Mouse (Mus musculus): ENCODE results near the gene Edil3. TPM values are rescaled to one million over a fixed set of nuclear protein-coding genes. Genes with fewer than 3 reads are reported as not detected.
"Not testable (repeated sequence)": the region's sequence is repeated elsewhere in the genome, so short reads cannot be mapped to it uniquely, and the experiment has no call there.

Edil3 gene
- polyA plus RNA-seq, 1 experiment from 2014 or later = 5.8 TPM

- H3K9ac ChIP-seq (ENCODE audit: low read length) = no peak overlapping the region
- H3K27ac ChIP-seq (replicated peaks in 1 of 2; ENCODE audit: control insufficient read depth in 1 of 2, insufficient read depth in 1 of 2, low read depth in 2 of 2, low read length in 2 of 2) = no peak overlapping the region
- no peaks in the 10 kb centered on the region for H3K27me3 ChIP-seq (ENCODE audit: control insufficient read depth, insufficient read depth, low read length)
- no peak for ATAC-seq (ENCODE audit: insufficient number of reproducible peaks, insufficient read depth, low FRiP score, low read depth)
- H3K36me3 ChIP-seq (ENCODE audit: control insufficient read depth, insufficient read depth, low read length) = no peaks in the 10 kb centered on the region
- H3K4me2 ChIP-seq (ENCODE audit: low read length) = no peak overlapping the region
- no peaks in the 10 kb centered on the region for H3K4me1 ChIP-seq (ENCODE audit: control insufficient read depth in 2 of 2, insufficient read depth in 2 of 2, low read length in 2 of 2)
- H3K4me3 ChIP-seq (ENCODE audit: control insufficient read depth in 1 of 2, insufficient read depth in 1 of 2, low read depth in 1 of 2, low read length in 2 of 2) = no peak overlapping the region
- H3K9me3 ChIP-seq (ENCODE audit: control insufficient read depth, low read length) = no peaks in the 10 kb centered on the region
- 74% methylated on average over 4 of the region's 4 CpGs for WGBS
These were observed 151.1 kb downstream of the Edil3 start for GRCm38 (mm10) chr13:88972355-88972754.

GRCm38 (mm10) chr13:89007696-89008427, 186.6 kb downstream of the Edil3 start:
- Histone ChIP-seq H3K9me3 (ENCODE audit: control insufficient read depth, low read length) (no peaks in the 10 kb centered on the region), H3K4me2 (ENCODE audit: low read length) (no peak overlapping the region), H3K27ac (replicated peaks in 1 of 2; ENCODE audit: control insufficient read depth in 1 of 2, insufficient read depth in 1 of 2, low read depth in 2 of 2, low read length in 2 of 2) (no peak overlapping the region), H3K4me3 (ENCODE audit: control insufficient read depth in 1 of 2, insufficient read depth in 1 of 2, low read depth in 1 of 2, low read length in 2 of 2) (no peak overlapping the region), H3K36me3 (ENCODE audit: control insufficient read depth, insufficient read depth, low read length) (no peaks in the 10 kb centered on the region), H3K4me1 (ENCODE audit: control insufficient read depth in 2 of 2, insufficient read depth in 2 of 2, low read length in 2 of 2) (no peaks in the 10 kb centered on the region; a peak in 1 of 4 replicates), H3K9ac (ENCODE audit: low read length) (no peak overlapping the region), H3K27me3 (ENCODE audit: control insufficient read depth, insufficient read depth, low read length) (no peaks in the 10 kb centered on the region)
- no peak for ATAC-seq (ENCODE audit: insufficient number of reproducible peaks, insufficient read depth, low FRiP score, low read depth)
- WGBS = 67% methylated on average over 4 of the region's 4 CpGs

- ATAC-seq (ENCODE audit: insufficient number of reproducible peaks, insufficient read depth, low FRiP score, low read depth) = no peak
- no peak overlapping the region for H3K4me3 ChIP-seq (ENCODE audit: control insufficient read depth in 1 of 2, insufficient read depth in 1 of 2, low read depth in 1 of 2, low read length in 2 of 2)
These were observed 191.2 kb downstream of the Edil3 start for GRCm38 (mm10) chr13:89012500-89012899.

GRCm38 (mm10) chr13:89029817-89030539, 208.7 kb downstream of the Edil3 start:
- H3K9me3 ChIP-seq (ENCODE audit: control insufficient read depth, low read length) = 0 out of 2 replicates have a peak, but pooled peaks cover 5% of the 10 kb centered on the region
- no peak overlapping the region for H3K27ac ChIP-seq (replicated peaks in 1 of 2; ENCODE audit: control insufficient read depth in 1 of 2, insufficient read depth in 1 of 2, low read depth in 2 of 2, low read length in 2 of 2)
- ATAC-seq (ENCODE audit: insufficient number of reproducible peaks, insufficient read depth, low FRiP score, low read depth) = no peak
- H3K4me3 ChIP-seq (ENCODE audit: control insufficient read depth in 1 of 2, insufficient read depth in 1 of 2, low read depth in 1 of 2, low read length in 2 of 2) = no peak overlapping the region
- no peaks in the 10 kb centered on the region for H3K36me3 ChIP-seq (ENCODE audit: control insufficient read depth, insufficient read depth, low read length)
- H3K4me1 ChIP-seq (ENCODE audit: control insufficient read depth in 2 of 2, insufficient read depth in 2 of 2, low read length in 2 of 2) = no peaks in the 10 kb centered on the region
- no peak overlapping the region for H3K4me2 ChIP-seq (ENCODE audit: low read length)
- H3K9ac ChIP-seq (ENCODE audit: low read length) = no peak overlapping the region
- no peaks in the 10 kb centered on the region for H3K27me3 ChIP-seq (ENCODE audit: control insufficient read depth, insufficient read depth, low read length)
- 74% methylated on average over 3 of the region's 3 CpGs for WGBS

More at GRCm38 (mm10) chr13:89012500-89012899, 191.2 kb downstream of the Edil3 start:
- Histone ChIP-seq H3K9ac (ENCODE audit: low read length) (no peak overlapping the region), H3K9me3 (ENCODE audit: control insufficient read depth, low read length) (no peaks in the 10 kb centered on the region), H3K27ac (replicated peaks in 1 of 2; ENCODE audit: control insufficient read depth in 1 of 2, insufficient read depth in 1 of 2, low read depth in 2 of 2, low read length in 2 of 2) (no peak overlapping the region), H3K4me1 (ENCODE audit: control insufficient read depth in 2 of 2, insufficient read depth in 2 of 2, low read length in 2 of 2) (no peaks in the 10 kb centered on the region; a peak in 1 of 4 replicates), H3K4me2 (ENCODE audit: low read length) (no peak overlapping the region), H3K36me3 (ENCODE audit: control insufficient read depth, insufficient read depth, low read length) (no peaks in the 10 kb centered on the region), H3K27me3 (ENCODE audit: control insufficient read depth, insufficient read depth, low read length) (no peaks in the 10 kb centered on the region)

GRCm38 (mm10) chr13:89035711-89036110, 214.4 kb downstream of the Edil3 start:
- H3K27ac ChIP-seq (replicated peaks in 1 of 2; ENCODE audit: control insufficient read depth in 1 of 2, insufficient read depth in 1 of 2, low read depth in 2 of 2, low read length in 2 of 2) = no peak overlapping the region
- no peaks in the 10 kb centered on the region for H3K27me3 ChIP-seq (ENCODE audit: control insufficient read depth, insufficient read depth, low read length)
- no peaks in the 10 kb centered on the region for H3K4me1 ChIP-seq (ENCODE audit: control insufficient read depth in 2 of 2, insufficient read depth in 2 of 2, low read length in 2 of 2)
- no peak overlapping the region for H3K4me2 ChIP-seq (ENCODE audit: low read length)
- no peak overlapping the region for H3K4me3 ChIP-seq (ENCODE audit: control insufficient read depth in 1 of 2, insufficient read depth in 1 of 2, low read depth in 1 of 2, low read length in 2 of 2)
- H3K9ac ChIP-seq (ENCODE audit: low read length) = no peak overlapping the region
- WGBS = 74% methylated on average over 2 of the region's 2 CpGs
- ATAC-seq (ENCODE audit: insufficient number of reproducible peaks, insufficient read depth, low FRiP score, low read depth) = no peak
- no peaks in the 10 kb centered on the region for H3K36me3 ChIP-seq (ENCODE audit: control insufficient read depth, insufficient read depth, low read length)
- no peaks in the 10 kb centered on the region for H3K9me3 ChIP-seq (ENCODE audit: control insufficient read depth, low read length)

GRCm38 (mm10) chr13:89041495-89041894, 220.2 kb downstream of the Edil3 start:
- Histone ChIP-seq H3K4me2 (ENCODE audit: low read length) (no peak overlapping the region), H3K27me3 (ENCODE audit: control insufficient read depth, insufficient read depth, low read length) (no peaks in the 10 kb centered on the region), H3K36me3 (ENCODE audit: control insufficient read depth, insufficient read depth, low read length) (no peaks in the 10 kb centered on the region), H3K4me3 (ENCODE audit: control insufficient read depth in 1 of 2, insufficient read depth in 1 of 2, low read depth in 1 of 2, low read length in 2 of 2) (no peak overlapping the region), H3K27ac (replicated peaks in 1 of 2; ENCODE audit: control insufficient read depth in 1 of 2, insufficient read depth in 1 of 2, low read depth in 2 of 2, low read length in 2 of 2) (no peak overlapping the region), H3K9me3 (ENCODE audit: control insufficient read depth, low read length) (no peaks in the 10 kb centered on the region), H3K9ac (ENCODE audit: low read length) (no peak overlapping the region), H3K4me1 (ENCODE audit: control insufficient read depth in 2 of 2, insufficient read depth in 2 of 2, low read length in 2 of 2) (no peaks in the 10 kb centered on the region)
- WGBS = 78% methylated on average over 1 of the region's 1 CpGs
- no peak for ATAC-seq (ENCODE audit: insufficient number of reproducible peaks, insufficient read depth, low FRiP score, low read depth)

- not testable (repeated sequence) for H3K9ac ChIP-seq (ENCODE audit: low read length); H3K27me3 ChIP-seq (ENCODE audit: control insufficient read depth, insufficient read depth, low read length); H3K36me3 ChIP-seq (ENCODE audit: control insufficient read depth, insufficient read depth, low read length); ATAC-seq (ENCODE audit: insufficient number of reproducible peaks, insufficient read depth, low FRiP score, low read depth); H3K4me3 ChIP-seq (ENCODE audit: control insufficient read depth in 1 of 2, insufficient read depth in 1 of 2, low read depth in 1 of 2, low read length in 2 of 2); H3K9me3 ChIP-seq (ENCODE audit: control insufficient read depth, low read length); H3K4me2 ChIP-seq (ENCODE audit: low read length)
- Histone ChIP-seq H3K27ac (replicated peaks in 1 of 2; ENCODE audit: control insufficient read depth in 1 of 2, insufficient read depth in 1 of 2, low read depth in 2 of 2, low read length in 2 of 2) (peak overlapping the region; percentile 26 to 62; a peak in 2 of 4 replicates), H3K4me1 (ENCODE audit: control insufficient read depth in 2 of 2, insufficient read depth in 2 of 2, low read length in 2 of 2) (peaks cover 2 to 14% of the 10 kb centered on the region in 2 experiments; a peak in 2 of 4 replicates)
These were observed 248.9 kb downstream of the Edil3 start for GRCm38 (mm10) chr13:89070132-89070531.
